Mouse (Mus musculus) granulocyte monocyte progenitor cell, adult 5-6 weeks (primary cell): ENCODE measurements around the gene Furin. TPM values are rescaled to one million over a fixed set of nuclear protein-coding genes. Genes with fewer than 3 reads are reported as not detected.

Experiments used
- ATAC-seq: replicated peaks from 2 replicates; pipeline ENCODE4 v1.8.0; 2016; ENCODE audit warnings: mild to moderate bottlenecking, moderate TSS enrichment, inconsistent platforms; ENCODE audit not compliant: poor library complexity, severe bottlenecking
- total RNA-seq, 2 experiments: library from RNA; stranded (forward) in 1 of 2; stranded (reverse) in 1 of 2; fragments of 200-712, 200-1000 nt in 1 of 2; fragments of >200 nt in 1 of 2; fragmentation: Nextera tagmentation in 1 of 2; gene quantifications; 2 replicates each; pipeline ENCODE4 v1.2.3; 2014 to 2017

The Furin gene
- total RNA-seq, 2 experiments from 2014 or later, result 10.1 to 25.6 TPM

GRCm38 (mm10) chr7:80429661-80430060 lies 24.4 kb upstream of the Furin start:
- no peak for ATAC-seq

GRCm38 (mm10) chr7:80427730-80428129 lies 22.5 kb upstream of the Furin start:
- peak; percentile 61 for ATAC-seq

- peak; percentile 88 for ATAC-seq
Measured at GRCm38 (mm10) chr7:80426363-80426762, 21.1 kb upstream of the Furin start.

GRCm38 (mm10) chr7:80424722-80425121 lies 19.5 kb upstream of the Furin start:
- no peak for ATAC-seq

- no peak for ATAC-seq
Measured at GRCm38 (mm10) chr7:80422759-80423480, 17.7 kb upstream of the Furin start.

- ATAC-seq, result no peak
Measured at GRCm38 (mm10) chr7:80421576-80421975, 16.3 kb upstream of the Furin start.

GRCm38 (mm10) chr7:80420586-80420985 lies 15.3 kb upstream of the Furin start:
- no peak for ATAC-seq

- ATAC-seq, result no peak
Measured at GRCm38 (mm10) chr7:80419278-80419677, 14.0 kb upstream of the Furin start.

- ATAC-seq, result no peak
Measured at GRCm38 (mm10) chr7:80418036-80418435, 12.8 kb upstream of the Furin start.

- no peak for ATAC-seq
Measured at GRCm38 (mm10) chr7:80417601-80418000, 12.4 kb upstream of the Furin start.

GRCm38 (mm10) chr7:80416969-80417368 lies 11.7 kb upstream of the Furin start:
- peak; percentile 66 for ATAC-seq

GRCm38 (mm10) chr7:80414303-80414855 lies 9.1 kb upstream of the Furin start:
- peak; percentile 50 for ATAC-seq

GRCm38 (mm10) chr7:80413512-80414302 lies 8.5 kb upstream of the Furin start:
- ATAC-seq, result 0 out of 2 replicates have a peak, but pooled peaks have one; percentile 12

GRCm38 (mm10) chr7:80412781-80413180 lies 7.5 kb upstream of the Furin start:
- no peak for ATAC-seq

- no peak for ATAC-seq
Measured at GRCm38 (mm10) chr7:80412279-80412678, 7.0 kb upstream of the Furin start.

- ATAC-seq, result no peak
Measured at GRCm38 (mm10) chr7:80410380-80410779, 5.1 kb upstream of the Furin start.

GRCm38 (mm10) chr7:80407712-80408111 lies 2.5 kb upstream of the Furin start:
- ATAC-seq, result no peak

GRCm38 (mm10) chr7:80406186-80406585 lies 950 bp upstream of the Furin start:
- ATAC-seq, result no peak

- ATAC-seq, result peak; percentile 80
Measured at GRCm38 (mm10) chr7:80404101-80404894, 938 bp downstream of the Furin start.

GRCm38 (mm10) chr7:80403551-80403950 lies 1.7 kb downstream of the Furin start:
- ATAC-seq, result no peak
